Mouse (Mus musculus) kidney, adult 2 months (tissue): Measurements from ENCODE around the gene 6430571L13Rik. TPM values are rescaled to one million over a fixed set of nuclear protein-coding genes. Genes with fewer than 3 reads are reported as not detected.
A peak's percentile ranks its signal among the peaks of the same experiment; 100 is the strongest.

Experiments
- DNase-seq: peaks from one replicate; pipeline ENCODE4 v3.0.0; 2021
- H3K27ac ChIP-seq: fragments of 200-500 bp; 2 replicates; pipeline ENCODE4 v1.5.1; 2012; ENCODE audit warnings: low read depth, low read length, control low read depth, inconsistent platforms; ENCODE audit not compliant: insufficient read depth
- H3K27me3 ChIP-seq: fragments of 200-500 bp; replicated peaks from 2 replicates; pipeline ENCODE4 v1.6.1; 2012; ENCODE audit warnings: mild to moderate bottlenecking, moderate library complexity, low read length, inconsistent platforms; ENCODE audit not compliant: control insufficient read depth, insufficient read depth
- H3K36me3 ChIP-seq: fragments of 200-500 bp; 2 replicates; pipeline ENCODE4 v1.6.1; 2012; ENCODE audit warnings: mild to moderate bottlenecking, moderate library complexity, low read length, inconsistent platforms; ENCODE audit not compliant: control insufficient read depth, insufficient read depth
- H3K4me1 ChIP-seq: fragments of 200-500 bp; 2 replicates; pipeline ENCODE4 v1.6.1; 2011; ENCODE audit warnings: low read length; ENCODE audit not compliant: control insufficient read depth, insufficient read depth
- H3K4me3 ChIP-seq: fragments of 200-500 bp; 2 replicates; pipeline ENCODE4 v1.5.1; 2011; ENCODE audit warnings: mild to moderate bottlenecking, low read depth, low read length, control low read depth; ENCODE audit not compliant: insufficient read depth
- CTCF ChIP-seq: fragments of 200-500 bp; conservative IDR thresholded peaks from 2 replicates; pipeline ENCODE4 v1.5.1; 2011; ENCODE audit warnings: low read depth, mild to moderate bottlenecking, control low read depth, low read length, moderate library complexity, mixed read lengths; ENCODE audit not compliant: insufficient read depth, insufficient read length
- POLR2A ChIP-seq: fragments of 200-500 bp; IDR thresholded peaks from one replicate; pipeline ENCODE4 v1.6.1; 2011; ENCODE audit warnings: low read depth, low read length, control low read depth
- WGBS: fragments of 180-500 bp; shearing (Covaris S2); methylation state at CpG from one replicate; pipeline ENCODE4 v1.1.7; 2018; 5-methylcytosine and 5-hydroxymethylcytosine counted together
- polyA plus RNA-seq: library from polyadenylated mRNA; depleted of rRNA; stranded (reverse); fragments of >200 nt; gene quantifications from 2 replicates; pipeline ENCODE4 v1.2.3, GENCODE M21; 2012

Gene 6430571L13Rik
- polyA plus RNA-seq, 1 experiment = 7.4 TPM

DNA sequence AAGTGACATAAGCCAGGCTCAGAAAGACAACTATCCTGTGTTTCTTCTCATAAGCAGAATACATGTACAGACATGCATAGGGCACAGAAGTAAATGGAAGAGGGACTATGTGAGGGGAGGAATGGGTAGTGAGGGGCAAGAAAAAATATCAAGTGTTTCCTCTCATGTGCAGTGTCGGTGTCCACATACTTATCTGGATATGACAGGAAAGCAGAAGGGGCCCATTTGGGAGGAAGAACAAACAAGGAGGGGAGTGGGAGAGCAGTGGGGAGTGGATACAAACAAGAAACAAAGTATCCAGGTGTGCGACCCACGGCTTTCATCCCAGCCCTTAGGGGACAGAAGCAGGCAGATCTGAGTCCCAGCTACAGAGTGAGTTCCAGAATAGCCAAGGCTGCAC lies 26.5 kb upstream of the 6430571L13Rik start:
- Histone ChIP-seq H3K4me3 (no peak overlapping the region), H3K27me3 (no peaks in the 10 kb centered on the region), H3K27ac (no peak overlapping the region), H3K4me1 (peaks cover 14% of the 10 kb centered on the region), H3K36me3 (no peaks in the 10 kb centered on the region)
- DNase-seq = no peak
- TF ChIP-seq CTCF = no peak
- TF ChIP-seq POLR2A = no peak
- WGBS = 89% methylated on average over 3 of the region's 3 CpGs

DNA sequence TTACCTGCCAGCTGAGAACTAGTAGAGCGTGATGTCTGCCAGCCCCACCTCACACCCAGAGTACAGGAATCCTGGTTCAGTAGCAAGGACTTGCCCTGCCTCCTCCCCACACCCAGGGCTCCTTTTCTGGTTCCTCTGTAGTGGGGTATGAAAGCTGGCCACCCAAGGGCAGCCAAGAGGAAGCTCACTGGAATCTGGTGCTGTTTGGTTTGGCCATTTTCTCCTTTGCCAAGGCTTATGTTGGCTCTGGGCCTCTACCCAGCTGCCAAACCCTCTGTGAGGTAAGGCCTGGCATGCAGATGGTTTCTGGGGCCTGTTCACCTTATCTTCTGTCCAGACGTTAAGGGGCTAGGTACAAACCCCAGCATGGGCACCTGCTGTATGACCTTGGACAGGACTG lies 24.6 kb upstream of the 6430571L13Rik start:
- 50% methylated on average over 2 of the region's 2 CpGs for WGBS
- no peak for TF ChIP-seq CTCF
- TF ChIP-seq POLR2A = no peak
- DNase-seq = peak; percentile 87
- no peaks in the 10 kb centered on the region for H3K27me3 ChIP-seq
- H3K27ac ChIP-seq = peak overlapping the region; percentile 81
- peaks cover 7% of the 10 kb centered on the region for H3K4me1 ChIP-seq
- H3K36me3 ChIP-seq = no peaks in the 10 kb centered on the region
- H3K4me3 ChIP-seq = no peak overlapping the region

DNA sequence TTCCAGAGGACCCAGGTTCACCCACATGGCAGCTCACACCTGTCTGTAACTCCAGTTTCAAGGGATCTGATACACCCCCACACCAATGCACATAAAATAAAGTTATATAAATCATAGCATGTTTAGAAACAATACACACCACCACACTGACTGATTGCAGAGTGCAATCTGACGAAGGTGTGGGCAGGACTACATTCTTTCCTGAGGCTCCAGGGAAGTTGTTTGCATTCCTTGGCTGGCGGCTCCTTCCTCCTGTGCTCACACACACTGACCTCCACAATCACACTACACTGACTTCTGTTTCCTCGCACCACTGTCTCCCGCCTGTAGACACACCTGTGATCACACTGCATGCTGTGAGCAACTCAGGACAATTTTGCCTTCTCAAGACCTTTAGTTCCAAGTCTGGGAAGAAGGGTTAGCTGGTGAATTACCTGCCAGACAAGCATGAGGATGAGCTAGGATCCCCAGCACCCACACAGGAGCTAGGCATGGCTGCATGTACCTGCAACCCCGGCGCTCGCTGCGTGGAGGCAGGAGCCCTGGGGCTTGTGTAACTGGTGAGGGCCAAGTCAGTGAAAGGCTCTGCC lies 17.8 kb upstream of the 6430571L13Rik start:
- WGBS = 55% methylated on average over 8 of the region's 8 CpGs
- H3K4me3 ChIP-seq = no peak overlapping the region
- H3K36me3 ChIP-seq = no peaks in the 10 kb centered on the region
- H3K27ac ChIP-seq = peak overlapping the region; percentile 8; the same call in 1 of the 2 replicates
- peak; percentile 52 for DNase-seq
- TF ChIP-seq CTCF (no peak), POLR2A (no peak)
- H3K4me1 ChIP-seq = peaks cover 28% of the 10 kb centered on the region
- H3K27me3 ChIP-seq = no peaks in the 10 kb centered on the region

DNA sequence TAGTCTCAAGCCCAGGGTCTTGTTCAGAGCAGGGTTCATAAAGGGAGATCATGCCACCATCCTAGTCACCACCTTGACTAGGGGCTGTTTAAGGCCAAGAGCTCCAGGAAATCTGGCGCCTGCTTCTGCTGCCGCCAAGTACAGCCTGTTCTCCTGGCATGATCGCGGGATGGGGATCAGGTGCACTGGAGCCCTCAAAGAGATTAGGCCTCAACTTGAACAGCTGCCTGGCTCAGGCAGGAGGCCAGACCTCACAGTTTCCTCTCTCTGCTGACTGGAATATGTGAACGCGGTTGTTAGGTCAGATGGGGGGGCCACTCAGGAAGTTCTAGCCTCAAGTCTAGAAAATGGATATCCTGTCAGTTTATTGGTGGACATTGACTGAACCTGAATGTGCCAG lies 16.8 kb upstream of the 6430571L13Rik start:
- peak overlapping the region; percentile 31; the same call in 1 of the 2 replicates for H3K27ac ChIP-seq
- no peak overlapping the region for H3K4me3 ChIP-seq
- WGBS = 17% methylated on average over 6 of the region's 6 CpGs
- no peaks in the 10 kb centered on the region for H3K27me3 ChIP-seq
- TF ChIP-seq POLR2A (no peak), CTCF (no peak)
- DNase-seq = peak; percentile 85
- no peaks in the 10 kb centered on the region for H3K36me3 ChIP-seq
- peaks cover 28% of the 10 kb centered on the region for H3K4me1 ChIP-seq

DNA sequence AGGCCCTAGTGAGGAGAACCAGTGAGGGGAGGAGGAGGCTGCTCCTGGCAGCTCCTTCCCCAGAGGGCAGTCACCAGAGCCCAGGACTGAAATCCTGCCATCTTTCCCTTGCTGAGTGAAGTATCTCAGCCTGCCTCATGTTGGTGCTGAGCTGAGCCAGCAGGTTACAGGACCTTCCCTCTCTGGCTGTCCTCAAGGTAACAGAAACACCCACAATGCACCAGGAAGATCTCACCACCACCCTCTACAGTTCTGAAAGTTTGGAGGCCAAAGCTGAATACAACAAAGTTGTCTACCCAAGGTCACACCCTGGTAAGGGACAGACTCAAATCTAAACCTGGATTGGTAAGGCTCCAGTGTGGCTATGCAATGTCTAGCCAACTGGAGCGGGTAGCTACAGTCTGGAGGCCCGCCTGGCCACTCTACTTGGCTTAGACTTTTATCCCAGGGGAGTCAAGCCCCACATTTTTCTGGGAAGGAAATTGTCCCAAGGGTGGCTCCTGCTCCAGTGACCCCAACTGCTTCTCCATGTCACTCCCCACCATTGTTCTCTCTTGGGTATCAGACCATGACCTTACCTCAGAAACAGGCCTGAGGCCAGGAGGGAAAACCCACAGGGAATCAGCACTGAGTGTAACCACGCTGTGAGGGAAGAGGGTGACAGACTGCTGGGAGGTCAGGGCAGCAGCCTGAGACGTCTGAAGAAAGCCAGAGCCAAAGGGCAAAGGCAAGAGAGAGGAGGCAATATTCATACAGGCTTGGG lies 15.4 kb upstream of the 6430571L13Rik start:
- DNase-seq = peak; percentile 89
- peaks cover 28% of the 10 kb centered on the region for H3K4me1 ChIP-seq
- H3K27me3 ChIP-seq = no peaks in the 10 kb centered on the region
- TF ChIP-seq POLR2A (no peak), CTCF (no peak)
- H3K27ac ChIP-seq = peak overlapping the region; percentile 22
- H3K4me3 ChIP-seq = no peak overlapping the region
- WGBS = 28% methylated on average over 4 of the region's 4 CpGs
- no peaks in the 10 kb centered on the region for H3K36me3 ChIP-seq

DNA sequence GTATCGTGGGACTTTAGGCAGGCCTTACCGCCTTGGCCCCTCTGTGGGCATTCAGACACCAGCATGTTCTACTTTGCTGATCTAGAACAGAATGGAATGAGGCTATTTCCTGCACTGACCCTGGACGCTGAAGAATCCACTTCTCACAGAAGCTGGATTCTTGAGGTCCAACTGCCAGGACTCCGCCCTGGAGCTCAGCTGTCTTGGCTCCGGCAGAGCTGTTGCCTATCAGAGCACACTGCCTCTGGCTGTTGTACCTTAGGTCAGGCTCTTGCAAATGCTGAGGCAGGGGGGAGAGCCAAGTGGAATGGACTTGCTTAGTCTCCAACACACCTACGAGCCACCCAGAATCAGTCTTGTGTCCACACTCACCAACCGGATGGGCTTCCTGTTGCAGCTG lies 14.5 kb upstream of the 6430571L13Rik start:
- Histone ChIP-seq H3K27ac (peak overlapping the region; percentile 22), H3K27me3 (no peaks in the 10 kb centered on the region), H3K4me1 (peaks cover 31% of the 10 kb centered on the region), H3K36me3 (no peaks in the 10 kb centered on the region), H3K4me3 (no peak overlapping the region)
- DNase-seq = peak; percentile 86
- TF ChIP-seq CTCF (no peak), POLR2A (no peak)
- 40% methylated on average over 7 of the region's 7 CpGs for WGBS

DNA sequence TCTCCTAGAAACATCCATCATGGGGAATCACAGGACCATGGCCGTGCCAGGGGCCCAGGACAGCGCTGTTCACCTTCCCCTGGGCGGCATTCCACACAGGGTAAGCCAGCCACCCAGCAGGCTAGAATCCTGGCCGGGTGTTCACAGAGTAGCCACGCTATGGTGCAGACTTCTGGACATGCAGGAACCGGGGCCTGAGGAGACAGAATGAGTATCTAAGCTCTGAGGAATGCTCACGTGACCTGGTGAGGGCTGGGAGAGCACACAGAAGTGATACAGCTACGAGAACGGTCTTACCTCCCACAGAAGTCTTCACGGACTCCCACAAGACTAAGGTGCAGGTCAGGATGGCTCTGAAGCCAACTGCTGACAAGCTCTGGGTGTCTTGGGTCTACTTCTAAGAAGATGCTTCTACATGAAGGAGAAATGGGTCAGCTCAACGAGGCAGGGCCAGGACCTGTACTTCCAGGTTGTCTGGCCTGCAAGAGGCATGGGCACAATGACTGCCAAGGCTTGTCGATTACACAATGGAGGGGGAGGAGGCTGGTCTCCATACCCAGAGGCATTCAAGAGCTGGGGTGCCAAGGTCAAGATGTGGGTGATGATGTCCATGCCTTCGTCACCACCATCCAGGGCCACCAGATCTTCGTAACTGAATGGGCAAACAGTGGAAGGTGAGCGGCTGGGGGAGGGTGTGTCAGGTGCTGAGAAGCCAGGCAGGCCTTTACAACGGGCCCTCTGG lies 12.4 kb upstream of the 6430571L13Rik start:
- H3K4me3 ChIP-seq = no peak overlapping the region
- 81% methylated on average over 16 of the region's 16 CpGs for WGBS
- H3K27me3 ChIP-seq = no peaks in the 10 kb centered on the region
- TF ChIP-seq POLR2A (no peak), CTCF (no peak)
- DNase-seq = no peak
- no peaks in the 10 kb centered on the region for H3K36me3 ChIP-seq
- no peak overlapping the region for H3K27ac ChIP-seq
- peaks cover 35% of the 10 kb centered on the region for H3K4me1 ChIP-seq
